Mouse (Mus musculus) layer of hippocampus, adult 11-12 months (tissue): Measurements from ENCODE around the gene Gm19345.

Experiments used
- DNase-seq: peaks from one replicate; pipeline ENCODE4 v3.0.0; 2022; ENCODE audit warnings: low spot score

The Gm19345 gene

DNA sequence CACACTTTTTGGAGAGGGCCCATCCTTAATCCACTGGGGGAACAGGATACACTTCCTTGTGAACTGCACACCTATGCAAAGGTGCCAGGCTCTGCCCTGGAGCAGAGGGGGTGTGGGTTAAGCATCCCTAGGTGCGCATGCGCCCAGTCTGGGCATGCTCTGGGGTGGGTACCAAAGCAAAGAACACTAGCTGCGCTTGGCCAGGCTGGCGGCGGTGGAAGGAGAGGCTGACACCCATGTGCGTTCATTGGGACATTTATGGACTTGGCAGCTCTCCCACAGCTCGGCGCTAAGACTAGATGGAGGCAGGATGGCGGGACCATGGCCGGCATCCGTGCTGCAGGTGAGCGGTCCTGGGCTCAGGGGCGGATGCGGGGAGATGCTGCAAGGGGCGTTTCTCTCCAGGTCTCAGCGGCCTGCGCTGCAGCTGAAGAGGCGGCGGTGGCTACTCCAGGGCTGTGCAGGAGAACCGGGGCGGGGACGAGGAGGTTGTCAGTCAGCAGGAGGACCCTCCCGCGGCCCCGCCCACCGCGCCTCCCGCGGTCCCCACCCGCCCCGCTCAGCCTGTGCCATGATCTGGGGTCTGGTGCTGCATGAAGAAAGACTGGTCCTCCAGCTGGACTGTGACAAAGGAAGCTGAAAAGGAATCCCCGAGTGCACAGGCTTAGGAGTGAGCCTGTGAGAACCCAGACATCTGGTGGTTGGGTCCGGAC lies at the start of gene Gm19345:
Gene Gm19345 (plus strand): TSS at position 146 of the 713 bp plus-strand sequence.
- DNase-seq: no peak

DNA sequence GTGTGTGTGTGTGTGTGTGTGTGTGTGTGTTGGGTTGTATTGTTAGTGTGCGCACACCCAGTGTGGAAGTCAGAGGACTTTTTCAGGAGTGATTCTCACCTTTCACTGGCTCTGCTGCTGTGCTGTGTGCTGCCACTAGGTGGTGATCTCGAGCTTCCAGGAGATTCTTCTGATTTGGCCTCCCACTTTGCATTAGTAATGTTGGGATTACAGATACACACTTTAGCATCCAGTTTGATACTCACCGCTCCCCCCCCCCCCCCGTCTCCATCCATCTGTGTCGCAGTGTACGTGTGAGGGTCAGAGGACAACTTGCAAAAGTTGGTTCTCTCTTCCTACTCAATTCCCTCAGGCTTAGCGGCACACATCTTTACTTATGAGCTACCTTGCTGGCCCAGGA lies 48.8 kb upstream of the Gm19345 start:
- peak; percentile 73 for DNase-seq

DNA sequence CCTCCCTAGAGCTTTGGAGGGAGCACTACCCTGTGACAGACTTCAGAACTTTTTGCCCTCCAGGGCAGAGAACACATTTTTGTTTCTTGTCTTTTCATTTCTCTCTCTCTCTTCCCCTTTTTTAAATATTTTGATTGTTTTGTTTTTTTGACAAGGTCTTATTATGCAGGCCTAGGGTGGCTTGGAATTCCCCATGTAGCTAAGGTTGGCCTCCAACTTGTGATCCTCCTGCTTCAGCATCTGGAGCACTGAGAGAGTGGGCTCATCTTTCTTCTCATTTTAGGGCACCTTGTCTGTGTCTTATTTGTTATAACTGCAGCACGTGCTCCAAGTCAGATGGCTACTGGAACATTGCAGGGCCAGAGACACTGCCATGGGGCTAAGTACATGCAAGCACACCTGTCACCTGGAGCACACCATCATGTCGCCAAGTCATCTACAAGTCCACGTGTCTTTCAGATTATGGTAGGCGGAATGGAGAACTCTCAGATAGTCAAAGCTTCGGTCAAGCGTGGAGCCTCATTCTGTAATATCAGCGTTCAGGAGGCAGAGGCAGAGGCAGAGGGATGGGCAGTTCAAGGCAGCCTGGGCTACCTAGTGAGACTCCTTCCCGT lies 45.3 kb upstream of the Gm19345 start:
- DNase-seq: no peak

DNA sequence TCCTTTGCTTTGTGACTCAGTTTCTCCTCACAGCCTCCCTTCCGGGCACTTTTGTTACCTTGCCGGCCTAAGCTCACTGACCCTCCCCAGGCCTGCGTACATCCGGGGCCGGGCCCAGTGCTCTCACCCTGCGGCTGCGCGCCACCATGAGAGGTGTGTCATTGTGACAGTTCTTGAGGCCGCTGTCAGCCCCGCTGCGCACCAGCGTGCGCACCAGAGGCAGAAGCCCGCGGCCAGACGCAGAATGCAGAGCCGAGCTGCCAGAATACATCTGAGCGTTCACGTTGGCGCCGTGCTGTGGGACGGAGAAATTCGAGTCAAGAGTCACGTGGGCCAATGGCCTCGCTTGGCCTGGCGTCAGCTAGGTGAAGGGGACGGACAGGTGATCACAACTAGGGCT lies 42.4 kb upstream of the Gm19345 start:
- DNase-seq: no peak

DNA sequence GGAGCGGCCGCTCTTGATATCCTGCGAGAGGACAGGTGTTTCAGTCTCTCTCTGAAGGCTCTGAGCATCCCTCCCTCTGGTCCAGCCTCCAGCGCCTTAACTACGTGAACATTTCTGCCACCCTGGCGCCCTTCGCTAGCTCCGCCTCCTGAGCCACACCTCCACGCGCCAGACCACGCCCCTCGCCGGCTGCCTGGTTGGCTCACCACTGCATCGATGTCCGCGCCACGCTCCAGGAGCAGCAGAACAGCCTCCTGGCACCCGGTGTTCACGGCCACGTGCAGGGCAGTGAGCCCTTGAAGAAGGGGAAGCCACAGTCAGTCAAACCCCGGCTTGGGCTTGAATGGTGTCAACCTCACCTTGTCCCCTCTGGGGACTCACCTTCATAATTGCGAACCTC lies 40.7 kb upstream of the Gm19345 start:
- DNase-seq: peak; percentile 32

DNA sequence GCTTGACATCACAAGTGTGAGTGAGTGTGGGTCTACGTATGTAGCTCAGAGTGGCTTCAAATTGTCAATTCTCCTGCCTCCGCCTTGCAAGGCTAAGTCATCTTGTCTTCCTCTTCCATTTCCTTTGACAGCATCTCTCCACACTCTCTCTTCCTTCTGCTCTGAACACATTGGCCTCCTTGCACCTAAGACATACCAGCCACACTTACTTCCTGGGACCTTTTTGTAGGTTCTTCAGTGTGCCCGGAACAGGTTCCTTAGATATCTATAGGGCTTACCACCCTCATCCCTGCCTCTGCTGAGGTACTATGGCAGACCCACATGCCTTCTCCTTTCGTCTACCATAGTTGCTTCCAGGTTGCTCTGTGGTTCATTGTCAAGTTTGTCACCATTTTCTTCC lies 38.6 kb upstream of the Gm19345 start:
- no peak for DNase-seq

DNA sequence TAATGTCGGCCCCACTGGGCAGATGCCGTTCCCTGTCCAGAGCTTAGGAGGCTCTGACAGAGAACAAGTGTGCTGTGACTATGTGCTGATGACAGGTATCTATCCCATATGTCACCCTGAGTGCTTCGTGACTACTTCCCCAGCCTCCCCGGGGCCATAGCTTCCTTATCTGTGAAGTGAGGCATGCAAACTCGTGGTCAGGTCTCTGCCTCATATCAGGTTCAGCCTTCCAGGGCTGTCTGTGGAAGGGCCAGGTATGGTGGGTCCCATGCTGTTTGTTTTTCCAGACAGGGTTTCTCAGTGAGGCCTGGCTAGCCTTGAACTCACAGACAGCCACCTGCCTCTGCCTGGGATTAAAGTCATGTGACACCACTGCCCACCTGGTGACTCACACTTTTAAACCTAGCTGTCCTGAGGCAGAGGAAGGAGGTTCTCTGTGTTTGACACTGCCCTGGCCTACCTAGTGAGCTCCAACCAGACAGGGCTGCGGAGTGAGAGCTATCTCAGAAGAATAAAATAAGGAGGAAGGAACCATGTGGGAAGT lies 38.2 kb upstream of the Gm19345 start:
- no peak for DNase-seq

DNA sequence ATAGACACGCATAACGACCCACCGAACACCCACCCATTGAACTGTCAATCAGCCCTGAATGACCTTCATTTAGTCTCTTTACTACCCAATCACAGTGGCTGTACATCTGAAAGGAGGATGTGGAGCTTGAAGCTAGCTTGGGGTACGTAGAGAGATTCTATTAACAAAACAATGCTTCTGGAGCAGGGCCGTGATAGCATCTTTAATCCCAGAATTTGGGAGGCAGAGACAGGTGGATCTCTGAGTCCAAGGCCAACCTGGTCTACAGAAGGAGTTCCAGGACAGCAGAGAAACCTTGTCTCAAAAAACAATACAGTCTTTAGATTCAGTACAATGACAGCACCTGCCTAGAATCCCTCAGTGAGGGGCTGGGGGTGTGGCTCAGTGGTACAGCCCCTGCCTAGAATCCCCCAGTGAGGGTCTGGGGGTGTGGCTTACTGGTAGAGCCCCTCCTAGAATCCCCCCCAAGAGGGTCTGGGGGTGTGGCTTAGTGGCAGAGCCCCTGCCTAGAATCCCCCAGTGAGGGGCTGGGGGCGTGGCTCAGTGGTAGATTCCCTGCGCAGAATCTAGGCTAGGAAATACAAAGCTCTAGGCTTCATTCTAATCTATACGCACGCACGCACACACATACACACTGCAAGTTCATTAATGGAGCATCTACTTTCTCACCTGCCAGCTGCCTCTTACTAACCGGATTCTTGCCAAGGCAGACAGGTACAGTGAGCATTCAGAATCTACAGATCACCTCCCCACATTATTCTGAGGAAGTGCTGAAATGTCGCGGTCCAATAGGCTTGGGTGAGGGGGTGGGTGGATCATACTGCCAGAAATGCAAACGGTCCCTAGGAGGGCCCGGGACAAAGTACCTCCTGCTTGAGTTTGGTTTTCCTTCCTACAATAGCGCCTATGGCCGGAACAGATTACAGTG lies 36.2 kb upstream of the Gm19345 start:
- DNase-seq: no peak

DNA sequence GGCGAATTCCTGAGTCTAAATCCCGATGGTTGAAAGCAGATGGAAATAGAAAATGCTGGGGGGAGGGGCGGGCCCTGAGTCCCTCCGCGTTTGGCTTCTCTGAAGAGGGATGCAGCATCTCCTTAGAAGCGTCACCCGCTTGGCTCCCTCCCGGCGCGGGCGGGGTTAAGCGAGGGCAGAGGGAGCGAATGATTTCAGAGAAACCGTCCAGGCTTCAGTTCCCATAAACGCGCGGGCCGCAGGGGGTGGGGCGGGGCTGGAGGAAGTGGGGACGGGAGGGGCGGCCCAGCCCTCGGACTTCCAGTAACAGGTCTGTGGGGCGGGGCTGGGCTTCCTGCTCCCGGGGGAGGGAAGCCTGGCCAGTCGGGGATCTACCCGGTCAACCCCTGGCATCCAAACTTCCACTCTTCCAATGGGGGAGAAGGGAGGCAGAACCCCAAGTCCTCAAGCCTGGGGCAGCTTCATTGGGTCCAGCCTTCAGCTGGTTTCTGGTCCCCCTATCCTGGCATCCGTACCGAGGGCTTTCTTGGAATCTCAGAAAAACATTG lies 35.5 kb upstream of the Gm19345 start:
- peak; percentile 77 for DNase-seq

DNA sequence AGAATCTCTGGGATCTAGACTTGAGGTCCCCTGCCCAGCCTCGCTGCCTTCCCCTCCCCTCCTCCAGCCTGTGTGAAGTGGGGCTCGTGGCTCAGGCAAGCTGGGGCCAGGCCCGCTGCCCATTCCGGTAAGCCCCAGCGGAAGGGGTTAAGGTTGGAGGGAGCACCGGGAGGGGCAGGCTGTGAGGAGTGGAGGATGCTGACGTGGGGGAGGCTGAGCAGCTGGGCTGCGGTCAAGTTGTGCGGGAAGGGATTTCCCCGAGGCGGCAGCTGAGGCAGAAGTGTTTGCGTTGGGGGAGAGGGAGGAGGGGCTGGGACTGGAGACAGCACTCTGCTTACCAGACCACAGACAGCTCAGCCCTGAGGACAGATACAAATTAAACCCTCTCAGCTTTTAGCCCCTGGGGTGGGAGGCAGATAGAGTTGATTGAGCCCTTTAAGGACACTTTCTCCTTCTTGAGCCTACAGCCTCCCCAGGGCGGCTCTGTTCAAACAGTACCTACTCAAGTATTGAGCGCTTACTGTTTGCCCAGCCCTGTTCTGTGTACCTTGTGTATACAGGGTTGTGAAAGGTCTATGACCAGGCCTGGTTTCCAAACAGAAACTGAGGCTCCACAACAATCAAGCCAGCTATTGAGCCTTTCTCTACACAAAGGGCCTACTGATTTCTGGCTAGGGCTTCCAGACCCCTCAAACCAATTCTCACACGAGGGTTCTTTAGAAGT lies 34.3 kb upstream of the Gm19345 start:
- DNase-seq: no peak

DNA sequence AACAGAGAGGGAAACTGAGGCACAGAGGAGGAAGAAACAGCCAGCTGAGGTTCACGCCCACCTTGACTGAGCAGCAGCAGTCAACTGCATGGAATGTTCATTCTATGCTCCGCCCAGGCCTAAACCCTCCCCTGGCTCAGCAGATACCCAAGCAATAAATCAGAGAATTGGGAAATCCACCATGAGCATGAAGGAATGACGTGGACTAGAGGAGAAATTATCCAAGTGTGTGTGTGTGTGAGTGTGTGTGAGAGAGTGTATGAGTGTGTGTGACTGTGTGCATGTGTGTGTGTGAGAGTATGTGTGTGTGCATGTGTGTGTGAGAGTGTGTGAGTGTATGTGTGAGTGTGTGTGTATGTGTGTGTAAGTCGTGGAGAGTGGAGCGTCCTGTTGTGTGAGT lies 33.4 kb upstream of the Gm19345 start:
- no peak for DNase-seq

DNA sequence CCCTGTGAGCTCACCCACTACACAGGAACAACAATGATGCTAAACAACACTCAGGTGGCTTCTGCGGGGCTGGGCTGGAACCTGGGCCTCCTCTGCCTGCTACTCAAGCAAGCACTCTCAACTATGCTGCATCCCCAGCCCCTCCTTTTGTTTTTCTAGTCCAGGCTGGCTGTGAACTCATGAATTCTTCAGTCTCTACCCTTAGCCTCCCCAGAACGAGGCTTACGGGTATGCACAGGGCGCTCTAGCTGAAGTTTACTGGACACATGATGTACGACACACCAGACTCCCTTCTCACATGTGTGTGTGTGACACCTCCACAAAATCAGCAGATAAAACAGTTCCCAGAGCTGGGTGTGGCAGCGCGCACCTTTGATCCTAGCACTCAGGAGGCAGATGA lies 32.9 kb upstream of the Gm19345 start:
- DNase-seq: no peak

DNA sequence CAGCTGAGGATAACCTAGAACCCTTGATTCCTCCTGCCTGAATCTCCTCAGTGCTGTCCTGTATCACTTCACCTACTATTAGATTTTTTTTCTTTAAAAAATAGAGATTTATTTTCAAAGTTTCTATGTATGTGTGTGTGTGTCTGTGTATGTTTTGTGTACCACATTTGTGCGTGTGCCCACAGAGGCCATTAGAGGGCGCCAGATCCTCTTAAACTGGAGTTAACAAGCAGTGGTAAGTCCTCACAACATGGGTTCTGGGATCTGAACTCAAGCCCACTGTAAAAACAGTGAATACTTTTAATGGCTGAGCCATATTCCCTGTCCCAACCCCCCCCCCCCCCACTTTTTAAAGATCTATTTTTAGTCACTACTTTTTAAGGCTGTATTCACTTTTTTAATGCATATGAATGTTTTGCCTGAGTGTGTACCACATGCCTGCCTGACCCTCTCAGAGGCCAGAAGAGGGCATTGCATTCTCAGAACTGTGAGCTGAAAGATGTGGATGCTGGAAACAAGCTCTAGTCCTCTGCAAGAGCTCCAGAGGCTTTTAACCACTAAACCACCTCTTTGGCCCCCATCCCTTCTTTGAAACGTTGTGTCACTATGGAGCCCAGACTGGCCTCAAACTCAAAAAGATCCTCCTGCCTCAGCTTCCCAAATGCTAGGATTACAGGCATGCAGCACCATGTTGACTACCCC lies 31.3 kb upstream of the Gm19345 start:
- no peak for DNase-seq

DNA sequence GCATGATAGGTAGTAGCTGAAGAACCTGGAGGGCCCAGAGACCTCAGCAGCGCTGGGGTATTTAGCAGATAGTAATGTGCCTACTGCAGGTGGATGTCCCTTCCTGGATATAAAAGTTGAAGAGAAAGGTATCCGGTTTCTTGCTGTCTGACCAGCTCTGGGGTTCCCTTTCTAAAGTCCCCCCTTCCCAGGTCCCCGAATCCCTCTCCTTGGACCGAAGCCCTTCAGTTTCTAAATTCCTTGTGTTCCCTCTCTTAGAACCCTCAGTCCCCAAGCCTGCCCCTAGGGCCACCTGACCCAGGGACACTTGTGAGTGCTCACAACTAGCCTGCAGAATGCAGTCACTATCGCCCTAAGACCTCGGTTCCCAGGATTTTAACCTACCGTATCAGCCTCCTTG lies 30.2 kb upstream of the Gm19345 start:
- DNase-seq: no peak

DNA sequence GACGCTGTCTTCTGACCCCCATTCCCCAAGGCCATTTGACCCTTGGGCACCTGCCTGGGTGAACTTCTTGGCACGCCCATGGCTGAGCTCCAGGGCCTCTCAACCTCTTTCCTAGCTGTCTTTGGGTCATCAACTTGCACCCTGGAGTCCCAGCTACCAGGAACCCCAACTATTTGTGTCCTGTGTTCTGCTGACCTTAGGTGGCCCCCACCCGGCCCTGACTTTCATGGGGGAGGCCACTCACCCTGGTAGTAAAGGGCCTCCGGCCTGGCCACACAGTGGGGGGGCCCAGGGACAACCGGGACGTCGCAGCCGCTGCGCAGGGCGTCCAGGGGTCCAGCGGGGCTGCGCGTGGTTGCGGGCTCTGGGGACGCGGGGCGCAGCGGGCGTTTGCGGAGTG lies 29.6 kb upstream of the Gm19345 start:
- no peak for DNase-seq

DNA sequence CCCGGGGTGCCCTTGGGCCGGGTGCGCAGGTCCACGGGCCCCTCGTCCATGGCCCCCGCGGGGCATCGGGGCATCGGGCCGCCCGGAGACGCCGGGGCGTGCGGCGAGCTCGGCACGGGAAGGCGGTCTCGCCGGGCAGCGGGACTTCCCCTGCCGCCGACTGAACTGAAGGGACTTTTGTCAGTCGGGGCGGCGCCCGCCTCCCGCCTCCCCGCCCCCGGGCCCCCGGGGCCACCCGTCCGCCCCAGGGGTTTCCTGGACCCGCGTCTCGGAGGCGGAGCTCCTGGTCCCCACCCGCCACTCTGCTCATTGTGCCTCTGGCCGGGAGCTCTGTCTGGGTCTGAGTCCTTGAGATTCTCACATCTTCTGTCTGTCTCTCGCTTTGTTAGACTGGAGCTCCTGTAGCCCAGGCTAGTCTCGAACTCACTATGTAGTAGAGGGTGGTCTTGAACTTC lies 29.2 kb upstream of the Gm19345 start, which contains the start of gene Bcl3:
Gene Bcl3 (minus strand): TSS at position 167 of the 455 bp plus-strand sequence.
- peak; percentile 27 for DNase-seq

DNA sequence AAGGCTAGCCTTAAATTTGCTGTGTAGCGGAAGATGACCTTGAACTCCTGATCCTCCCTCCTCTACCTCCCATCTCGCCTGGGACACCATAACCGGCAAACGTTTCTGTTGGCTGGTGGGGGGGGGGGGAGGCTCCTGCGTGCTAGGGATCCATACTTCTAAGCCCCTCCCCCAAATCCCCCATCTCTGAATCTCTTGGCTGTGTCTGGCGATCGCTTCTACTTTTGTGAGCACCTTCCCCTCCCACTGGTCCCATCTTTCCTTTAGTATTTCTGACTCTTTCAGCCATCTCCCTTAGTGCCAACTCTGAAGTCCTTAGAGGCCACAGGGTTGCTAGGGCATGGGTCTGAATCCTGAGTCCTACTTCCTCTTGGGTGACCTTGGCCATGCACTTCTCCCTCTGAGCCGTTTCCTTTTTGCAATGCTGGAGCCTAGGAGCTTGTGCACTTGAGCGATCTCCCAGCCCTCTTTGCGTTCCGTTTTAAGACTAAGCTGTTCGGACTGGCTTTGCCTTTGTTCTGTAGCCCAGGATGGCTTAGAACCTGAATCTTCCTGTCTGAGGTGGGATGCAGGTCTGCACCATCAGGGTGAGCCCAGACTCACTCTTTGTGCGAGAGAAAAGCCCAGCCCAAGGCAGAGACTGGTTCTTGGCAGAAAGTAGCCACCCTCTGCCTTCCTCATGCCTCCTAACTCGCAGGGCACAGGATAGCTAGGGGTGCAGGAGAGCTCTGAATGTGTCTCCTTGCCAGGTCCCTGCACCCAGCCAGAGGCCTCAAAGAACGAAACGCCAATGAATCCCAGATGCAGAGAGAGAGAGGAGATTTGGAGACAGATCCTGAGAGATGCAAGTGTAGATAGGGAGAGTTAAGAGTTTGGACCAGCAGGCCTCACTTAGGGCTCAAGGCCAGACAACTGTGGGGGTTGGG lies 28.3 kb upstream of the Gm19345 start:
- no peak for DNase-seq

DNA sequence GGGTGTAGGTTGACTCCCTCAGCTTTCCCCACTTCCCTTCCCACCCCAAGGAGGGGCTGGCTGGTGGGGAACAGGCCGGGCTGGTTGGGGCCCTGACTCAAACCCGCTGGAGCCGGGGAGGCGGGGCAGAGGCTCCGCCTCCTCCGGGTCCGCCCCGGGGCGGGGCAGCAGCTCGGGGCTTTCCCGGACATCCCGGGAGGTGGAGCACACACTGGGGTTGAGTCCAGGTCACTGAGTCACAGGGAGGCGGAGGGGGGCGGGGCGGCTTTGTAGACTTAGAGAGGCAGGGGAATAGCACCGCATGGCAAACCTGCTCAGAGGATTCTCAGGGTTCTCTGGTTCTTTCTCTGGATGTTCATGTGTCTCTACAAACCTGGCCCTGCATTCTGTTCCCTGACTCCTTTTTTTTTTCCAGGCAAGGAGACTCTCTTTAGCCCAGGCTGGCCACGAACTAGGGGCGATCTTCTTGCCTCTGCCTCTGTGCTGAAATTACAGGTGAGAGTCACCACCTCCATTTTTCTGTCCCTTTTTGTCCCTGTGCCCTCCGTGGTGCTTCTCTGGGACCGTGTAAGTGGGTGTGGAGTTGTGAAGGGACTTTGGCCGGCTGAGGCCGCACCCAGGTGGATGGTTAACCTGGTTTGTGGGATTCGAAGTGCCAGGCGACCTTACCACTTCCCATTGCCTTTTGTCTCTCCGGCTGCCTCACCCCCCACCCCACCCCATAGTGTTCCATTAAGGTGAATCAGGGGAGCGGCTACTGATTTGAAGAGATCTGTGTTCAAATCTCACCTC lies 27.4 kb upstream of the Gm19345 start:
- peak; percentile 75 for DNase-seq

DNA sequence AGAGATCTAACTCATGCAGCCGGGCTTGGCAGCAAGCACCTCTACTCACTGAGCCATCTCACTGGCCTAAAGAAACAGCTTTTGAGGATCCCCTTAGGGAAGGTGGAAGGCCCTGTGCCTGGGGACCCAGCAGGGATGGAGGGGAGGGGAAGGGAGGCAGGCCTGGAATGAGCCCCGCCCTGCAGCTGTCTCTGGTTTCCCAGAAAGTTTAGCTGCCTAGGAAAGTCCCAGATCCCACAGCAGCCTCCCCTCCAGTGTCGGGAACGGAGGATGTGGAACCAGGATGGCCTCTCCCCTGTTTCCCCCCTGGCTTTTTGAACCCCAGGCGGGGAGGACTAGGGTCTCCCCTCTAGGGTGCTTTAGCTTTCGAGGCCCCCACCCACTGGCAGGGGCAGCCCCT lies 25.0 kb upstream of the Gm19345 start:
- no peak for DNase-seq
